Mouse (Mus musculus) C2C12 (cell line): ENCODE results near the gene Sec24b. TPM values are rescaled to one million over a fixed set of nuclear protein-coding genes. Genes with fewer than 3 reads are reported as not detected.
A peak's percentile ranks its signal among the peaks of the same experiment; 100 is the strongest.

Experiments used
- H3K27me3 ChIP-seq: one replicate; pipeline ENCODE4 v1.6.1; 2011; ENCODE audit not compliant: control insufficient read depth, insufficient read depth, insufficient read length
- H3K36me3 ChIP-seq: one replicate; pipeline ENCODE4 v1.6.1; 2011; ENCODE audit not compliant: control insufficient read depth, insufficient read depth
- H3K4me3 ChIP-seq: one replicate; pipeline ENCODE4 v1.5.1; 2011; ENCODE audit warnings: mild to moderate bottlenecking, control low read depth; ENCODE audit not compliant: poor library complexity, insufficient read depth, severe bottlenecking
- H3K79me2 ChIP-seq: one replicate; pipeline ENCODE4 v1.6.1; 2011; ENCODE audit not compliant: control insufficient read depth, insufficient read depth
- H3K79me3 ChIP-seq: one replicate; pipeline ENCODE4 v1.6.1; 2011; ENCODE audit warnings: low read depth, control low read depth
- H3ac ChIP-seq: one replicate; pipeline ENCODE3; 2011; ENCODE audit warnings: low read depth; ENCODE audit not compliant: control insufficient read depth, insufficient read length
- CEBPB ChIP-seq: IDR thresholded peaks from one replicate; pipeline ENCODE4 v1.6.1; 2011; ENCODE audit warnings: low read depth, mild to moderate bottlenecking, control low read depth, moderate library complexity
- CTCF ChIP-seq: IDR thresholded peaks from one replicate; pipeline ENCODE4 v1.5.1; 2011; ENCODE audit not compliant: control insufficient read depth, insufficient read depth, insufficient read length
- FOSL1 ChIP-seq: IDR thresholded peaks from one replicate; pipeline ENCODE4 v1.8.0; 2011; ENCODE audit warnings: mild to moderate bottlenecking, low read length; ENCODE audit not compliant: poor library complexity, insufficient read depth, severe bottlenecking
- MAX ChIP-seq: IDR thresholded peaks from one replicate; pipeline ENCODE4 v1.6.1; 2011; ENCODE audit warnings: mild to moderate bottlenecking, control low read depth
- MYOD1 ChIP-seq: IDR thresholded peaks from one replicate; pipeline ENCODE4 v1.6.1; 2011; ENCODE audit warnings: low read depth; ENCODE audit not compliant: control insufficient read depth, insufficient read length
- MYOG ChIP-seq: IDR thresholded peaks from one replicate; pipeline ENCODE4 v1.6.1; 2011; ENCODE audit not compliant: control insufficient read depth, insufficient read length; ENCODE audit errors: extremely low read depth
- USF1 ChIP-seq: IDR thresholded peaks from one replicate; pipeline ENCODE4 v1.6.1; 2011; ENCODE audit warnings: low read depth, mild to moderate bottlenecking, control low read depth, moderate library complexity
- long read RNA-seq, 2 experiments: library from polyadenylated mRNA; unstranded; transcript quantifications; one replicate each; pipeline ENCODE4 v2.0.0; 2019 to 2020
- polyA plus RNA-seq: library from polyadenylated mRNA; unstranded; fragments of >200 nt; fragmentation: generic; extraction: Trizol; gene quantifications from one replicate; pipeline ENCODE4 v1.2.1, GENCODE M21; 2012; ENCODE audit warnings: missing spikeins

Sec24b gene
- polyA plus RNA-seq = 30.2 TPM
- long read RNA-seq, experiment 1, full-length matches to known transcripts = 2 of 11 reads
- long read RNA-seq, experiment 1, partial matches to known transcripts = 3 of 11 reads
- long read RNA-seq, experiment 1, other reads (novel, unspliced or antisense) = 6 of 11 reads
- long read RNA-seq, experiment 2, full-length matches to known transcripts = 35 of 106 reads
- long read RNA-seq, experiment 2, partial matches to known transcripts = 34 of 106 reads
- long read RNA-seq, experiment 2, other reads (novel, unspliced or antisense) = 37 of 106 reads

- Histone ChIP-seq H3K36me3 (peaks cover 9% of the 10 kb centered on the region), H3ac (peak within 1 kb of the TSS; percentile 91), H3K27me3 (no peaks in the 10 kb centered on the region), H3K79me2 (peaks cover 56% of the 10 kb centered on the region), H3K4me3 (peak within 1 kb of the TSS; percentile 48), H3K79me3 (peaks cover 42% of the 10 kb centered on the region)
- TF ChIP-seq CTCF (no peak), MYOD1 (no peak)
Measured at GRCm38 (mm10) chr3:130061281-130061680, at the start of gene Sec24b. Sec24b (minus strand) TSS chr3:130061553.

DNA sequence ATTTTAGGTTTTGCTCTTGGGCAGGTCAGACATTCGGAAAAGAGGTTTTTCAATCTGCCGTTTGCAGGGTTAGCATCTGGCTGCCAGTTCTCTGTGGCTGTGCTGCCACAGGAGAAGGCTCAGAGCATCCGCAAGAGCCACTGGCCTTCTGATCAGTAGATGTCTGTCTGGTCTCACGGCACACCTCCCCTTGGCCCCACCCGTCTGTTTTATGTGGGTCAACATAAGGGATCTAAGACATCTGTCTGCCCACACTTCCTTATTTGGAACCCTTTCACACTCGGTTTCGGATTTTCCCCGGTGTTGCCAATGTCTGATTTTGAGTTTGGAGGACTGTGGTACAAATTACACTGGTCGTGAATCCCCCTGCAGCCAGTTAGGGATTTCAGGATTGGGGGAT is 43.1 kb upstream of the Sec24b start:
- TF ChIP-seq FOSL1 = no peak
- no peak for TF ChIP-seq MYOD1
- no peak for TF ChIP-seq CEBPB
- no peak for TF ChIP-seq MYOG
- no peak for TF ChIP-seq MAX
- Histone ChIP-seq H3ac (no peak overlapping the region), H3K79me3 (no peaks in the 10 kb centered on the region), H3K4me3 (no peak overlapping the region), H3K36me3 (no peaks in the 10 kb centered on the region), H3K27me3 (no peaks in the 10 kb centered on the region), H3K79me2 (no peaks in the 10 kb centered on the region)

GRCm38 (mm10) chr3:130103486-130103885 is 42.1 kb upstream of the Sec24b start:
- TF ChIP-seq MYOD1 (no peak), FOSL1 (no peak), CTCF (peak; percentile 19)
- Histone ChIP-seq H3ac (no peak overlapping the region), H3K27me3 (no peaks in the 10 kb centered on the region), H3K79me2 (no peaks in the 10 kb centered on the region), H3K36me3 (no peaks in the 10 kb centered on the region), H3K4me3 (no peak overlapping the region), H3K79me3 (no peaks in the 10 kb centered on the region)

GRCm38 (mm10) chr3:130095160-130095781 is 33.9 kb upstream of the Sec24b start:
- Histone ChIP-seq H3K79me2 (no peaks in the 10 kb centered on the region), H3K79me3 (no peaks in the 10 kb centered on the region), H3K27me3 (no peaks in the 10 kb centered on the region), H3ac (no peak overlapping the region), H3K36me3 (no peaks in the 10 kb centered on the region), H3K4me3 (no peak overlapping the region)
- TF ChIP-seq CTCF (peak; percentile 30), MYOD1 (no peak)

DNA sequence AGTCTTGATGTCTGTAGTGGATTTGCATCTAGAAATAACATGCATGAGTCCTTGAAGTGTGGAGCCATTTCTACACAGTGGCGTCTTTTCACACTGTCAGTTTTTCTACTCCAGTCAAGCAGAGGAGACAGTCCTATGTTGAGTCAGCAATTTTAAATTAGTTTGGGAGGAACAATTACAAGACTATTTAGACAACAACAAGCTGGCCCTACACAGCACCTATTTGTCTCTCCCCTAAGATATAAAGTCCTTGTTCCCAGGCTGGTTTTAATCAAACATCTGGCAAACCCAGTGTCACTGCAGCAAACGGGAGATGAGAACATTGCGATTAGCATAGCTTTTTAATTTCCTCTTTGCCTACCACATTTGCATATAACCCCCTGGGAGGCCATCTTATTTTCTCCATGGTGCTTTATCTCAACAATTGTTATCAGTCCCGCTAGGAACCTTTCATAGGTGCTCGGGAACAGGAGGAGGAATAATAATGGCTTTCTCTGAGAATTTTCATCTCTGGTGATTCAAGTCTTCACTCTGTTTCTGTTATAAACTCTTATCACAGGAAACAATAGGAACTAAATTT is 32.9 kb upstream of the Sec24b start:
- no peaks in the 10 kb centered on the region for H3K36me3 ChIP-seq
- TF ChIP-seq USF1 (no peak), MAX (no peak), CEBPB (no peak), MYOG (no peak), MYOD1 (no peak), FOSL1 (no peak), CTCF (no peak)
- H3K79me3 ChIP-seq = no peaks in the 10 kb centered on the region
- no peaks in the 10 kb centered on the region for H3K27me3 ChIP-seq
- no peak overlapping the region for H3K4me3 ChIP-seq
- no peaks in the 10 kb centered on the region for H3K79me2 ChIP-seq
- no peak overlapping the region for H3ac ChIP-seq

- H3K79me2 ChIP-seq = no peaks in the 10 kb centered on the region
- no peaks in the 10 kb centered on the region for H3K79me3 ChIP-seq
- H3ac ChIP-seq = no peak overlapping the region
- H3K36me3 ChIP-seq = no peaks in the 10 kb centered on the region
- TF ChIP-seq MYOD1 (no peak), CTCF (no peak), MYOG (no peak), MAX (no peak), FOSL1 (no peak), CEBPB (no peak), USF1 (no peak)
- no peaks in the 10 kb centered on the region for H3K27me3 ChIP-seq
- no peak overlapping the region for H3K4me3 ChIP-seq
Measured at GRCm38 (mm10) chr3:130090460-130090859, 29.1 kb upstream of the Sec24b start.
